Mouse (Mus musculus) adrenal gland, adult (tissue): Measurements from ENCODE around the gene Gm8237.
"Not testable (repeated sequence)": the region's sequence is repeated elsewhere in the genome, so short reads cannot be mapped to it uniquely, and the experiment has no call there.

Experiments
- DNase-seq, 2 experiments: peaks; one replicate each; pipeline ENCODE4 v3.0.0; 2022 to 2023; ENCODE audit warnings: low spot score in 1 of 2; ENCODE audit not compliant: inconsistent age in 2 of 2

Gene Gm8237

GRCm38 (mm10) chr14:5880241-5880640 lies at the start of gene Gm8237:
Gene Gm8237, minus strand, starts transcription at chr14:5880382.
- not testable (repeated sequence) for DNase-seq

GRCm38 (mm10) chr14:5923276-5923675 lies 43.1 kb upstream of the Gm8237 start:
- DNase-seq, result not testable (repeated sequence)

- DNase-seq, result peak in 1 of 2 experiments; percentile 27
Observed at GRCm38 (mm10) chr14:5918330-5918942, 38.3 kb upstream of the Gm8237 start.

GRCm38 (mm10) chr14:5913701-5914100 lies 33.5 kb upstream of the Gm8237 start:
- DNase-seq, result peak in 1 of 2 experiments; percentile 15

GRCm38 (mm10) chr14:5879791-5880190 lies 391 bp downstream of the Gm8237 start:
- DNase-seq, result peak in 1 of 2 experiments; percentile 4

GRCm38 (mm10) chr14:5879136-5879535 lies 1.0 kb downstream of the Gm8237 start:
- peak in 1 of 2 experiments; percentile 31 for DNase-seq

- not testable (repeated sequence) for DNase-seq
Observed at GRCm38 (mm10) chr14:5855911-5856310, 24.3 kb downstream of the Gm8237 start.

- not testable (repeated sequence) for DNase-seq
Observed at GRCm38 (mm10) chr14:5830229-5830628, 50.0 kb downstream of the Gm8237 start, which contains the start of gene Gm3424. Gene Gm3424, minus strand, starts transcription at chr14:5830329.

- DNase-seq, result not testable (repeated sequence)
Observed at GRCm38 (mm10) chr14:5812699-5813356, 67.4 kb downstream of the Gm8237 start.
